Mouse (Mus musculus): Measurements from ENCODE around the gene Misp.

Gene Misp

GRCm38 (mm10) chr10:79820782-79821181 is at the start of gene Misp:
TSS of gene Misp (plus strand) at chr10:79820989.
- DNase-seq (ENCODE audit: low spot score): no peak

GRCm38 (mm10) chr10:79772320-79772719 is 48.5 kb upstream of the Misp start:
- DNase-seq (ENCODE audit: low spot score): no peak

- no peak for DNase-seq (ENCODE audit: low spot score)
Measured at GRCm38 (mm10) chr10:79773208-79773607, 47.6 kb upstream of the Misp start.

- DNase-seq (ENCODE audit: low spot score): no peak
Measured at GRCm38 (mm10) chr10:79774486-79775279, 46.1 kb upstream of the Misp start.

- DNase-seq (ENCODE audit: low spot score): peak; percentile 41
Measured at GRCm38 (mm10) chr10:79777103-79777531, 43.7 kb upstream of the Misp start, which contains the start of gene Fstl3. TSS of gene Fstl3 (plus strand) at chr10:79777272.

GRCm38 (mm10) chr10:79778006-79778405 is 42.8 kb upstream of the Misp start:
- peak; percentile 42 for DNase-seq (ENCODE audit: low spot score)

GRCm38 (mm10) chr10:79779193-79779592 is 41.6 kb upstream of the Misp start:
- DNase-seq (ENCODE audit: low spot score): no peak

- DNase-seq (ENCODE audit: low spot score): peak; percentile 95
Measured at GRCm38 (mm10) chr10:79779784-79780663, 40.8 kb upstream of the Misp start.

- DNase-seq (ENCODE audit: low spot score): no peak
Measured at GRCm38 (mm10) chr10:79780664-79781015, 40.1 kb upstream of the Misp start.

GRCm38 (mm10) chr10:79781139-79781538 is 39.6 kb upstream of the Misp start:
- no peak for DNase-seq (ENCODE audit: low spot score)

GRCm38 (mm10) chr10:79781956-79782355 is 38.8 kb upstream of the Misp start:
- DNase-seq (ENCODE audit: low spot score): no peak

- DNase-seq (ENCODE audit: low spot score): no peak
Measured at GRCm38 (mm10) chr10:79783050-79783449, 37.7 kb upstream of the Misp start.

- no peak for DNase-seq (ENCODE audit: low spot score)
Measured at GRCm38 (mm10) chr10:79783920-79784800, 36.6 kb upstream of the Misp start.

GRCm38 (mm10) chr10:79788386-79789158 is 32.2 kb upstream of the Misp start:
- DNase-seq (ENCODE audit: low spot score): peak; percentile 60

- DNase-seq (ENCODE audit: low spot score): no peak
Measured at GRCm38 (mm10) chr10:79789581-79789980, 31.2 kb upstream of the Misp start.

- DNase-seq (ENCODE audit: low spot score): no peak
Measured at GRCm38 (mm10) chr10:79790861-79791260, 29.9 kb upstream of the Misp start, which contains the start of gene Prss57. TSS of gene Prss57 (minus strand) at chr10:79790961.

GRCm38 (mm10) chr10:79792339-79793040 is 28.3 kb upstream of the Misp start:
- DNase-seq (ENCODE audit: low spot score): no peak

GRCm38 (mm10) chr10:79793051-79793737 is 27.6 kb upstream of the Misp start, which contains the start of gene Palm:
TSS of gene Palm (plus strand) at chr10:79793572.
- peak; percentile 81 for DNase-seq (ENCODE audit: low spot score)

GRCm38 (mm10) chr10:79793738-79794490 is 26.9 kb upstream of the Misp start:
- DNase-seq (ENCODE audit: low spot score): no peak
